Mouse (Mus musculus): ENCODE data around the gene Tac4. TPM values are rescaled to one million over a fixed set of nuclear protein-coding genes. Genes with fewer than 3 reads are reported as not detected.

The Tac4 gene
- not detected in 2 replicates for polyA plus RNA-seq (2012; ENCODE audit: insufficient read depth, insufficient read length, missing spikeins)

DNA sequence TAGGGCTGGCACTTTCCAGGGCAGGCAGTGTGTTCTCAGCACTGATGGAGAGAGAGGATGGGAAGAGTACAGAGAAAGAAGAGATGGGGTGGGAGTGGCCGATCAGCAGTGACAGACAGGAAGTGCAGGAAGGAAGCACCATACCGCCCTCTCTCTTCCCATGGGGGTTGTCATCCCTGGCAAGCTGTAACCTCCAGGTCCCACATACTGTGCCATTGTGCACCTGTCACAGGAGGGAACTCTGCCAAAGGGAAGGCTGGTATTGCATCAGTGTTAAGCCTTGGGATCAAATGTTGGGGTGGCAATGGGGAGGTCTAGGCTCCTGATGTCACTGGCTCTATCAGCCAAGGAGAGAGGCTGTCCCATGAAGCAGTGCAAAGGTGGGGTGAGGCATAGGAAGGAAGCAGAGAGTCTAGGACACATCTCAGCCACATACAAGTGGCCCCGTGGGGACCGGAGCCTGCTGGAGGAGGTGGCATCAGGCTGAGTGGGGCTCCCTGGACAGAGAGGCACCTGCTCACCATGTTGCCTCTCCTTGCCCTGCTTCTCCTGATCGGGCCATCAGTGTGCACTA, at the start of gene Tac4:
Gene Tac4, plus strand, starts transcription at position 352 of the 574 bp plus-strand sequence.
- H3K27ac ChIP-seq (ENCODE audit: insufficient read depth, low read depth, low read length): no peak within 1 kb of the TSS
- H3K4me3 ChIP-seq (ENCODE audit: insufficient read depth, low read length): no peak within 1 kb of the TSS
- TF ChIP-seq POLR2A (IDR thresholded peaks at IDR 0.05; ENCODE audit: borderline replicate concordance, low read depth, low read length): no peak
- 0 out of 2 replicates have a peak, but pooled peaks have one; percentile 17 for TF ChIP-seq CTCF (IDR thresholded peaks at IDR 0.05; ENCODE audit: low read depth, low read length)
- H3K4me1 ChIP-seq (ENCODE audit: control insufficient read depth, insufficient read depth, low read length): peaks cover 25% of the 10 kb centered on the region

DNA sequence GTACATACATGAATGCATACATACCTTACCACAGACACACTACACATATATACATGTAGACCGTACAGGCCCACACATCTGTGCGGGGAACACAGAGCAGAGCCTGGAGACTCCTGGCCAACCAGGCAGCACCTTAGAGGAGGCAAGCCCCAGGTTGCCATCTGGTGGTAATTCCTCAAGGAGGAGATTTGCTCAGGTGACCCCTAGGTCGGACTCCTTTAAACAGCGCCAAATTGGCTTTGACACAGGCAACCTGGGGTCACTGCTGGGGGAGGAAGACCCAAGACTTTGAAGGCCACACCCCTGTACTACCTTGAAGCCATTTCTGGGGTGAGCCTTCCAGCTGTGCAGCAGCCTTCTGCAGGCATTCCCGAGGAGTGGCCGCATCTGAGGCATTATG, 47.7 kb upstream of the Tac4 start:
- no peak overlapping the region for H3K4me3 ChIP-seq (ENCODE audit: insufficient read depth, low read length)
- no peak overlapping the region for H3K27ac ChIP-seq (ENCODE audit: insufficient read depth, low read depth, low read length)
- H3K4me1 ChIP-seq (ENCODE audit: control insufficient read depth, insufficient read depth, low read length): no peaks in the 10 kb centered on the region
- no peak for TF ChIP-seq CTCF (IDR thresholded peaks at IDR 0.05; ENCODE audit: low read depth, low read length)
- TF ChIP-seq POLR2A (IDR thresholded peaks at IDR 0.05; ENCODE audit: borderline replicate concordance, low read depth, low read length): no peak

DNA sequence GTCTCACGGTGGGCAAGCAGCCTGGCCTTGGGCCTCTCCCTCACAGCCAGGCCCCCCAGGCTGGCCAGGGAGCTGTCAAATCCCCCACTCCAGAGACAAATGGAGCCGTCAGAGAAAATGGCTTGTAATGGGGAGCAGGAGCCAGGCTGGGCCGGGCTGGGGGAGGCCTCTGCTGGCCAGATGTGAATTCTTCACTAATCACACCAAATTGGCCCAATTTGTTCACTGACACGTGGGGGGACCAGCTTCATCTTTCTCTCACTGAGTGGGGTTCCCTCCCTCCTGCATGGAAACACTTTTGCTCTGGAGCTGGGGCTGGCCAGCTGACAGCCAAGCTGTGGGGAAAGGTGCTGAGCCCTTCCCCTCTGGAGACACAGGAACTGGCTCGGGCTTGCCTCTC, 47.0 kb upstream of the Tac4 start:
- Histone ChIP-seq H3K4me1 (ENCODE audit: control insufficient read depth, insufficient read depth, low read length) (no peaks in the 10 kb centered on the region), H3K27ac (ENCODE audit: insufficient read depth, low read depth, low read length) (no peak overlapping the region), H3K4me3 (ENCODE audit: insufficient read depth, low read length) (no peak overlapping the region)
- TF ChIP-seq POLR2A (IDR thresholded peaks at IDR 0.05; ENCODE audit: borderline replicate concordance, low read depth, low read length) (no peak), CTCF (IDR thresholded peaks at IDR 0.05; ENCODE audit: low read depth, low read length) (no peak)

DNA sequence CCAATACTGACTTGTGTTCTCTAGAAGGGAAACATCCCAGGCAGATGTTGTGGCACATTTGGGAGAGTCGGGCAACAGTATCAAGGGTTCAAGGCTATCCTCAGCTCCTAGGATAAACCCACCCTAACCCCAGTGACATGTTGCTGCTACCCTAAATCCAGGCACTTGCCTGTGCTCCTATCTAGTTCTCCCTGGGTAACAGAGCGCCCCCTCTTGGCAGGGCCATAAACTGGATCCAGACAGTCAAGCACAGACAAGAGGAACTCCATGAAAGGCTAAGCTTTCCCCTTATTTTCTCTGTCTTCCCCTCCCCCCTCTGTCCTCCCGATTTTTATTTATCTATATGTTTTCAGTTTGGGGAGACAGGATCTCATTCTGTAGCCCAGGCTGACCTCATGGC, 45.1 kb upstream of the Tac4 start:
- no peak overlapping the region for H3K27ac ChIP-seq (ENCODE audit: insufficient read depth, low read depth, low read length)
- H3K4me3 ChIP-seq (ENCODE audit: insufficient read depth, low read length): no peak overlapping the region
- TF ChIP-seq POLR2A (IDR thresholded peaks at IDR 0.05; ENCODE audit: borderline replicate concordance, low read depth, low read length) (no peak), CTCF (IDR thresholded peaks at IDR 0.05; ENCODE audit: low read depth, low read length) (peak; percentile 40; the same call in 1 of the 2 replicates)
- H3K4me1 ChIP-seq (ENCODE audit: control insufficient read depth, insufficient read depth, low read length): no peaks in the 10 kb centered on the region

DNA sequence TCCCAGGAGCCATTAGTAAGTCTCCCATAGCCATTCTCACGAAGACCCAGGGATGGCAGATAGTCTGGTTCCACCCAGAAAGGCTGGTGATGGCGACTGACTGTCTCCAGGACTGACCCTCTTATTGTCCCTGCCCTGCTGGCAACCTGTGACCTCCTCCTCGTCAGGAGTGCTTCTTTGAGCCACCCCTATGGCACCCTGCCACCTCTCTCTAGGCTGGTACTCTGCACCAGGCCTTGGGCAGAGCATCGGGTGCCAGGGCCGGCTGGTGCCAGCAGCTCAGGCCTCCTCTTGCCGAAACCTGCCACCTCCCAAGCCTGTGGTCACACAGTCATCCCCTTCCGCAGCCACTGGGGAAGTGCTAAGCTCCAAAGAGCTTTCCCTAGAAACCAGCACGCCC, 42.2 kb upstream of the Tac4 start:
- no peak overlapping the region for H3K4me3 ChIP-seq (ENCODE audit: insufficient read depth, low read length)
- no peak overlapping the region for H3K27ac ChIP-seq (ENCODE audit: insufficient read depth, low read depth, low read length)

DNA sequence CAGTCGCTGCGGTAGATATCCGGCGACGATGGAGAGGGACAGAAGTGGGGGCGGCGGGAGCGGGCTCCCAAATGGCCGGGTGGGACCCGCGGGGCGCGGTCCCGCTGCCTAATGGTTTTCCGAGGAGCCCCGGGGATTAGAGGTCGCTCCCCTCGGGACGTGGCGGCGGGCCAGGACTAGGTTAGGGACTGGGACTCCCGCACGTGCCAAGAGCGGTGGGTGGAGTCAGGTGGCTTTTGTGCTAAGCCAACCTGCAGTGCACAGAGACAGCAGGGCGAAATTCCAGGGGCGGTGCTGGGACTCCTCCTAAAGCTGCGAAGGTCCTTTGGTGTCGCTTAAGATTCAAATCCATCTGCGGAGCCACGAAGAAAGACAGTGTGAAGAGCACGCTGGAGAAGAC, 37.9 kb upstream of the Tac4 start:
- H3K4me1 ChIP-seq (ENCODE audit: control insufficient read depth, insufficient read depth, low read length): no peaks in the 10 kb centered on the region
- no peak overlapping the region for H3K27ac ChIP-seq (ENCODE audit: insufficient read depth, low read depth, low read length)
- TF ChIP-seq POLR2A (IDR thresholded peaks at IDR 0.05; ENCODE audit: borderline replicate concordance, low read depth, low read length) (no peak), CTCF (IDR thresholded peaks at IDR 0.05; ENCODE audit: low read depth, low read length) (no peak)
- no peak overlapping the region for H3K4me3 ChIP-seq (ENCODE audit: insufficient read depth, low read length)

More for the DNA sequence above, 42.2 kb upstream of the Tac4 start:
- no peak for TF ChIP-seq POLR2A (IDR thresholded peaks at IDR 0.05; ENCODE audit: borderline replicate concordance, low read depth, low read length)
- no peak for TF ChIP-seq CTCF (IDR thresholded peaks at IDR 0.05; ENCODE audit: low read depth, low read length)
- no peaks in the 10 kb centered on the region for H3K4me1 ChIP-seq (ENCODE audit: control insufficient read depth, insufficient read depth, low read length)

DNA sequence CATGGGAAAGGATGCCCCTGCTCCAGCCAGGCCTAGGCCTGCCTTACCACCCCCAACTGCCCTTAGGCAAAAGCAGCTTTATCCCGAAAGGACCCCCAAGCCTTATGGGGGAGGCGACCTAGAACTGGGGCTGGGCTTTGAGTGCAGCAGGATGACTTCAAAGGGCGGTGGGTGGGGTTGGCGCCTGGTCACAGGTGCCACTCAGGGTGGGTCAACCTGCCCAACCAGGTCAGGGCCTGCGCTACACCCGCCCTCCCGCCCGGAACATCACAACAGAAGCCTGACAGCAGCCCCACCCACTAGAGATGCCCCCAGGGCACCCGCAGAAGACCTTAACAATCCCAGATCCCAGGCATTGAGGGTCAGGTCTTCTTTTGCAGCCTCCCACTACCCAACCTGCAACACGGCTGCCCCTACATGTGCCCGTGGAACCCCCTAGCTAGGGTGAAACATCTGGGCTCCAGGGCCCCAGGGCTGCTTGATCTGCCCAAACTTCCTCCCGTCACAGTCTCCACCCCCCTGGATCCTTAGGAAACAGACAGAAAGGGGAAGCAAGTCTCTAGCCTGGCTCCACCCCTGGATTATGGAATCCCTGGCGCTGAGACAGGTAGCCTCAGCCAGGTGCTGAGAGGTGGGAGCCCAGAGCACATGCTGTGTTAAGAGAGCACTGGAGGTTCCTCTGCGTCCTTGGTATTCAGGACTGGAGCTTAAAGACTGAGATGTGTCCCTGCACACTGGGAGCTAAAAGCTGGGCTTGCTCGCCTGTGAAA, 37.0 kb upstream of the Tac4 start:
- Histone ChIP-seq H3K27ac (ENCODE audit: insufficient read depth, low read depth, low read length) (no peak overlapping the region), H3K4me1 (ENCODE audit: control insufficient read depth, insufficient read depth, low read length) (no peaks in the 10 kb centered on the region), H3K4me3 (ENCODE audit: insufficient read depth, low read length) (no peak overlapping the region)
- TF ChIP-seq CTCF (IDR thresholded peaks at IDR 0.05; ENCODE audit: low read depth, low read length) (no peak), POLR2A (IDR thresholded peaks at IDR 0.05; ENCODE audit: borderline replicate concordance, low read depth, low read length) (no peak)

DNA sequence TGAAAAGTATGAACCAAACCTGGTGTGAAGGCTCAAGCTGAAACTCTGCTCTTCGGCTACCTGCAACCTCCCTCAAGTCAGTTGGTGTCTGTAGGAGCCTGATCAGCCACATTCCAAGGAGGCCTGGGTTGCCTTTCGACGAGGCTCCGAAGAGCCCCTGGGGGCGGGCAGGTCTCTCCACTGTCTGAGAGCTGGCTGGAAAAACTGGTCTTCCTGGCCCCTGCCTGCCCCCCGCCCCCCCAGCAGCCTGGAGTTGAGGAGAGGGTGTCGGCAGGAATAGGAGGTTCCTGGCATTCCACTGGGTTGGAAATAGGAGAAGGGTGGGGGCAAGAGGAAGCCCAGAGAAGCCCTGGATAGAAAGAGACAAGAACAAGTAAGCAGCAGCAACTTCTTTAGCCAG, 35.9 kb upstream of the Tac4 start:
- Histone ChIP-seq H3K4me3 (ENCODE audit: insufficient read depth, low read length) (no peak overlapping the region), H3K27ac (ENCODE audit: insufficient read depth, low read depth, low read length) (no peak overlapping the region), H3K4me1 (ENCODE audit: control insufficient read depth, insufficient read depth, low read length) (no peaks in the 10 kb centered on the region)
- TF ChIP-seq CTCF (IDR thresholded peaks at IDR 0.05; ENCODE audit: low read depth, low read length): no peak
- TF ChIP-seq POLR2A (IDR thresholded peaks at IDR 0.05; ENCODE audit: borderline replicate concordance, low read depth, low read length): no peak

DNA sequence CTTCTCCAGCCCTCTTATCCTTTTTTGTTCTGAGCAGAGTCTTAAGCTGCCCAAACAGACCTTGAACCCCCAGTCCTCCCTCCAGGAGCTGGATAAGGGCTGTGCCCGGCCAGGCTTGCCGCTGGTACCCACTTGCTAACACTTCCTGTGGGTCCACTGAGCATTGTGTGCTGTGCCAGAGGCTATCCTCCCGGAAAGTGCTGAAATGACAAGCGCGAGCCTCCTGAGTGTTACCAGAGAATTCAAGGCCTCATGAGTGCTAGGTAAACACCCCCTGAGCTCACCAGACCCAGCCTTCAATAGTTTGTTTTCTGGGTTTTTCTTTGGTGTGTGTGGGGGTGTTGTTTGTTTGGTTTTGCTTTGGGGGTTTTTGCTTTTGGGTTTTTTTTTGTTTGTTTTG, 33.9 kb upstream of the Tac4 start:
- Histone ChIP-seq H3K27ac (ENCODE audit: insufficient read depth, low read depth, low read length) (no peak overlapping the region), H3K4me3 (ENCODE audit: insufficient read depth, low read length) (no peak overlapping the region), H3K4me1 (ENCODE audit: control insufficient read depth, insufficient read depth, low read length) (no peaks in the 10 kb centered on the region)
- no peak for TF ChIP-seq POLR2A (IDR thresholded peaks at IDR 0.05; ENCODE audit: borderline replicate concordance, low read depth, low read length)
- TF ChIP-seq CTCF (IDR thresholded peaks at IDR 0.05; ENCODE audit: low read depth, low read length): no peak

DNA sequence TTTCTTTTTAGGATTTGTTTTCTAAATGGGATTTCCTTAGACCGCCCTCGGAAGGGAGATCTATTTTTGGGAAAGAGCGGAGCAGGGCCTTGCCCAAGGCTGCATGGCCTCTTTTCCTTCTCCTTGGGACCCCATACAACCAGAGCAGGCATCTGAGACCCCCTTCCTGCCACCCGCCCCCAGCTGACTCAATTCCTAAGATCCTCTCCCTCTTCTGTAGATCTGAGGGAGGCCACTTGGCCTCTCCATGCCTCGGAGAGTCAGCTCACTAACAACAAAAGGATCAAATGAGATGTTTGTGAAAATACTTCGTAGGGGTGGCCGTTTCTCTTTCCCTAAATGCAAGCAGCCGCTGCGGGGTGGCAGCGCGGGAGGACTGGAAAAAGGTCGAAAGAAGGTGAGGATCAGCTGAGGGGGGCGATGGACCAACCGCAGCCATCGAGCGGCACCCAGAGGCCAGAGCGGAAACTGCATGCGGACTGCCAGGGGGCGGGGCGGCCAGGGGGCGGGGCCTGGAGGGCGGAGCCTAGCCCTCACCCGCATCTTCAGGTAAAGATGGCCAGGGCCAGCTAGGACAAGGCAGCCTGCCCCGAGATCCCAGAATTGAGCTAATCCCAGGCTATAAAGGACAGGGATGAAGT, 29.5 kb upstream of the Tac4 start:
- Histone ChIP-seq H3K27ac (ENCODE audit: insufficient read depth, low read depth, low read length) (no peak overlapping the region), H3K4me1 (ENCODE audit: control insufficient read depth, insufficient read depth, low read length) (no peaks in the 10 kb centered on the region), H3K4me3 (ENCODE audit: insufficient read depth, low read length) (no peak overlapping the region)
- TF ChIP-seq POLR2A (IDR thresholded peaks at IDR 0.05; ENCODE audit: borderline replicate concordance, low read depth, low read length) (no peak), CTCF (IDR thresholded peaks at IDR 0.05; ENCODE audit: low read depth, low read length) (peak; percentile 86)
